Mouse (Mus musculus) heart, postnatal 10 days (tissue): Measurements from ENCODE around the gene Lpcat2. TPM values are rescaled to one million over a fixed set of nuclear protein-coding genes. Genes with fewer than 3 reads are reported as not detected.

Experiments
- DNase-seq, 2 experiments: peaks; one replicate each; pipeline ENCODE4 v3.0.0; 2021
- intact Hi-C: fragments of 180-260 bp; cut with DNase I; formaldehyde crosslinking; loops from one replicate; pipeline ENCODE4 v1.15.1; 2025
- total RNA-seq, 2 experiments: library from RNA; stranded (reverse); gene quantifications; 2 replicates each; pipeline ENCODE4 v1.2.3; 2021

The Lpcat2 gene
- total RNA-seq: 1 to 10 TPM; 1.9 to 2.5 TPM

- DNase-seq: peak; percentile 64 to 66
- intact Hi-C loops: no loop called here
Measured at GRCm38 (mm10) chr8:92855171-92855894, at the start of gene Lpcat2. Gene Lpcat2, plus strand, starts transcription at chr8:92855339.

GRCm38 (mm10) chr8:92812773-92813172 lies 42.4 kb upstream of the Lpcat2 start:
- intact Hi-C loops: no loop called here
- no peak for DNase-seq

DNA sequence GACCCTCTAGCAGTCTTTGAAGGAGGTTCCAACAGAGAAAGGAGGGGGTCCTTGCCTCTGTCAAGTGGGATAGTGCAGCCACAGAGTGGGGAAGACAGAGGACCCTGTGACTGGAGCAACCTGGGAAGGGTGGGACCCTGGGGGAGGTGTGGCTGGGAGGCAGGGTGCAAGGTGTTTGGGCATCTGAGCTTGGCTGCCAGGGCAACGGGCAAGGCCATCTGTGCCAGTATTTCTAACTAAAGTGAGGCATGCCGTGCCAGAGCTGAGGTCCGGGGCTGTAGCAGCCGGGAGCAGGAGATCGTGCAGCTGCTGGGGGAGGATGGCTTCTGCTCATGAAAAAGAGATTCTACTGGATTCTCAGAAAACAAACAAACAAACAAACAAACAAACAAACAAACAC lies 39.5 kb upstream of the Lpcat2 start:
- no peak for DNase-seq
- intact Hi-C loops: no loop called here

- DNase-seq: peak; percentile 93 to 96
- intact Hi-C loops: loop anchor here (1.0 to 2.0 kb wide), 3 partner anchors 65 to 279 kb away; no protein-coding TSS in a partner anchor
Measured at GRCm38 (mm10) chr8:92817928-92818818, 37.0 kb upstream of the Lpcat2 start.

GRCm38 (mm10) chr8:92821151-92821550 lies 34.0 kb upstream of the Lpcat2 start:
- intact Hi-C loops: no loop called here

GRCm38 (mm10) chr8:92822386-92822785 lies 32.8 kb upstream of the Lpcat2 start:
- DNase-seq: no peak
- intact Hi-C loops: no loop called here

More at GRCm38 (mm10) chr8:92821151-92821550, 34.0 kb upstream of the Lpcat2 start:
- DNase-seq: no peak

- intact Hi-C loops: no loop called here
- DNase-seq: peak; percentile 69 to 70
Measured at GRCm38 (mm10) chr8:92825991-92826390, 29.1 kb upstream of the Lpcat2 start.

DNA sequence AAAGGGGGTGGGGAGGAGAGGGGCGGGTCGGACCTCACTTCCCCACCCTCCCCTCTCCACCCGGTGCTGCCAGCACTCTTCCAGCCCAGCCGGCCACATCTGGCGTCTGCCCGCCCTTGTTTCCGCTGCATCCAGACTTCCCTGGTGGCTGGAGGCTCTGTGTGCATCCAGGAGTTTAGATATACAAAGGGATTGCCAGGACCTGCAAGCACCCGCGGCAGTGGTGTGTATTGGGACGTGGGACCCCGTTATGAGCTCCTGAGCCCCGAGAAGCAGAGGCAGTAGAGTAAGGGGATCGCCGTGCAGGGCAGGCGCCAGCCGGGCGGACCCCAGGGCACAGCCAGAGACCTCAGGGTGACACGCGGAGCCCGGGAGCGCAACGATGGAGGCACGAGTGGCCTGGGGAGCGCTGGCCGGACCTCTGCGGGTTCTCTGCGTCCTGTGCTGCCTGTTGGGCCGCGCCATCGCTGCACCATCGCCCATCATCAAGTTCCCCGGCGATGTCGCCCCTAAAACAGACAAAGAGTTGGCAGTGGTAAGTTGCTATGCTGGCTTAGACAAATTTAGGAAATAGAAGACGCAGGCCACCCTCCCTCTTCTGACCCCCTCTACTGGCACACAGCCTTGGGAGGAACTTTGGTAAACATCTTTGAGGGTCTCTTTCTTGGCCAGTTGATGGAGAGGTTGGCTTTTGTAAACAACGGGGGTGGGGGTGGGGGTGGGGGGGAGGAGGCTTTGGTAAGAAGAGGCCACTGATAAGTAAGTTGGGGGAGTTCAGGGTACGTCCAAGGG lies 27.7 kb upstream of the Lpcat2 start, which contains the start of gene Mmp2:
Gene Mmp2, plus strand, starts transcription at position 49 of the 792 bp plus-strand sequence.
- intact Hi-C loops: no loop called here
- DNase-seq: peak; percentile 80

- intact Hi-C loops: no loop called here
- peak; percentile 71 to 75 for DNase-seq
Measured at GRCm38 (mm10) chr8:92828251-92828743, 26.8 kb upstream of the Lpcat2 start.

GRCm38 (mm10) chr8:92834065-92834731 lies 20.9 kb upstream of the Lpcat2 start:
- no peak for DNase-seq
- intact Hi-C loops: no loop called here

DNA sequence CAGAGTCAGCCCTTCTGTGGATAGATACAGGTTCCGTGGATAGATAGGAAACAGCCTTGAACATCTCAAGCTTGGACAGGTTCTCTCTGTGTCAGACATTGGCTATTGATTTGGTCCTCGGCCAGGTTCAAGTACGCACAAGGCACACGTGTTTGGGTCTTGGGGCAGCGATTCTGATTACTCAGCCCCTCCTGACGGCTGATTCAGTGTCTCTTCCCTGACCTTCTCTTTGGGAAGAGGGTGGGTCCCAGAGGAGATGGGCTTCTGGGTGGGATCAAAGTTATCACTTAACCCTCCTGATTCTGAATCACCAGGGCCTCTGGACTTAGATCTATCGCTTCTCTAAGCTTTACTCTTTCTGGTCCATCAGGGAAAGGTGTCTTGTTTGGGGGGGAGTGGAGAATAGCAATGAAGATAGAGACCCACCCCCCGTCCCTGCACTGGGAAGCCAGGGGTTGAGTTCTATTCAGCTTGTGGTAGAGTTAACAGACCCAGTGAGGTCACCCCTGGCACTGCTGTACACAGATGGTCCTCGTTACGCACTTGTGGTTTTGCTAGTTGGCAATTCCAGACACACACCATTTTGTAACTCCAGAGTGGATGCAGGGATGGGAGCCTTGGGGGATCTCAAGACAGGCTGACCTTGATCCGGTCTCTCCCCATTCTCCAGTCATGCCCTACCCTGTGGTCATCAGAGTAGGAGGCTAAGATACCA lies 20.2 kb upstream of the Lpcat2 start:
- no peak for DNase-seq

GRCm38 (mm10) chr8:92835901-92836300 lies 19.2 kb upstream of the Lpcat2 start:
- DNase-seq: no peak
- intact Hi-C loops: no loop called here

More for the DNA sequence above, 20.2 kb upstream of the Lpcat2 start:
- intact Hi-C loops: no loop called here

GRCm38 (mm10) chr8:92838616-92839015 lies 16.5 kb upstream of the Lpcat2 start:
- DNase-seq: peak in 1 of 2 experiments; percentile 31
- intact Hi-C loops: no loop called here

DNA sequence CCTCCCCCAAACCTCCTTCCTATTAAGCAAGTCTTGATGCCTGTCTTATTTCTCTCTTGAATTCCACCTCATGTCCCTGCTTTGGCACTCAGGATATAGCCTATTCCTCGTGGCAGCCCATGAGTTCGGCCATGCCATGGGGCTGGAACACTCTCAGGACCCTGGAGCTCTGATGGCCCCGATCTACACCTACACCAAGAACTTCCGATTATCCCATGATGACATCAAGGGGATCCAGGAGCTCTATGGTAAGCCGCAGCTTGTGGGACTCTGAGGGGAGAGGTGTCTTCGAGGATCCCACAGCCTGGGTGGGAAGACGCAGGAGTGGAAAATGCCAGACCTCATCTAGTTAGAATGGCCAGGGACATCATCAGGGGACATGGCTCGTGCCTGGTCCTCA lies 16.0 kb upstream of the Lpcat2 start:
- intact Hi-C loops: no loop called here

DNA sequence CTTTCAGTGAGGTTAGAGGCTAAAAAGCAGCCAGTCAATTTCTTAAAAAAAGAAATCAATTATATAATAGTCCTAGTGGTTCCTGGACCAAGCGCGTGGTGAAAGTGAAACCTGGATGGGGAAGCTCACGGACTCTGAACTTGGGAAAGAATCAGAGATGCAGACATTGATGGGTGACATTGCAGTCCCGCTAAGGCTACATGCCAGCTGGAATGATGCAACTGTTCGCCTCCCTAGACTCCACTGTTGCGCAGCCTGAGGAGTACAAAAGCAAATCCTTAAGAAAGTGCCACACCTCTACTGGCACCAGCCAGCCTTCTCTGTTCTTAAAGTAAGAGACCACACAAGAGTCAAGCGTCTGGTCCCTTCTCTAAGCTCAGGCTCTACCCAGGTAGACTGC lies 15.3 kb upstream of the Lpcat2 start:
- DNase-seq: no peak
- intact Hi-C loops: no loop called here

More for the DNA sequence above, 16.0 kb upstream of the Lpcat2 start:
- DNase-seq: no peak

GRCm38 (mm10) chr8:92846684-92847083 lies 8.5 kb upstream of the Lpcat2 start:
- intact Hi-C loops: no loop called here
- DNase-seq: peak in 1 of 2 experiments; percentile 39

- peak; percentile 41 to 51 for DNase-seq
- intact Hi-C loops: no loop called here
Measured at GRCm38 (mm10) chr8:92847299-92847698, 7.8 kb upstream of the Lpcat2 start.

- no peak for DNase-seq
- intact Hi-C loops: no loop called here
Measured at GRCm38 (mm10) chr8:92849261-92849660, 5.9 kb upstream of the Lpcat2 start.

- intact Hi-C loops: no loop called here
- DNase-seq: peak; percentile 93 to 96
Measured at GRCm38 (mm10) chr8:92850239-92850638, 4.9 kb upstream of the Lpcat2 start.
